Mouse (Mus musculus) hindbrain, embryonic 11.5 days (tissue): ENCODE data around the gene Fam192a. TPM values are rescaled to one million over a fixed set of nuclear protein-coding genes. Genes with fewer than 3 reads are reported as not detected.
A peak's percentile ranks its signal among the peaks of the same experiment; 100 is the strongest.

Source experiments
- ATAC-seq: fragments of 200-750 bp; cut with Nextera tagmentation; 2 replicates; pipeline ENCODE4 v1.8.0; 2017; ENCODE audit warnings: mild to moderate bottlenecking, moderate TSS enrichment, moderate library complexity; ENCODE audit not compliant: low FRiP score
- DNase-seq: peaks from one replicate; pipeline ENCODE4 v3.0.0-alpha.2; 2015; ENCODE audit warnings: low spot score
- H3K27ac ChIP-seq: fragments of 300-500 bp; sonication (generic); 2 replicates; pipeline ENCODE4 v1.5.1; 2014; ENCODE audit warnings: mild to moderate bottlenecking, low read depth, low read length
- H3K27me3 ChIP-seq: fragments of 300-500 bp; sonication (generic); 2 replicates; pipeline ENCODE4 v1.6.1; 2014; ENCODE audit warnings: mild to moderate bottlenecking, low read length, moderate library complexity, mixed read lengths; ENCODE audit not compliant: control insufficient read depth, insufficient read depth
- H3K36me3 ChIP-seq: fragments of 300-500 bp; sonication (generic); 2 replicates; pipeline ENCODE4 v1.6.1; 2014; ENCODE audit warnings: mild to moderate bottlenecking, low read length, moderate library complexity, mixed read lengths; ENCODE audit not compliant: control insufficient read depth, insufficient read depth
- H3K4me1 ChIP-seq: fragments of 300-500 bp; sonication (generic); replicated peaks from 2 replicates; pipeline ENCODE4 v1.6.1; 2014; ENCODE audit warnings: low read length, mixed read lengths; ENCODE audit not compliant: control insufficient read depth, insufficient read depth
- H3K4me2 ChIP-seq: fragments of 300-500 bp; sonication (generic); replicated peaks from 2 replicates; pipeline ENCODE4 v1.6.1; 2014; ENCODE audit warnings: mild to moderate bottlenecking, low read depth, low read length
- H3K4me3 ChIP-seq: fragments of 300-500 bp; sonication (generic); 2 replicates; pipeline ENCODE4 v1.5.1; 2014; ENCODE audit warnings: low read depth, low read length
- H3K9ac ChIP-seq: fragments of 300-500 bp; sonication (generic); 2 replicates; pipeline ENCODE4 v1.6.1; 2014; ENCODE audit warnings: low read depth, low read length
- H3K9me3 ChIP-seq: fragments of 300-500 bp; sonication (generic); 2 replicates; pipeline ENCODE4 v1.6.1; 2016; ENCODE audit warnings: low read length; ENCODE audit not compliant: control insufficient read depth
- WGBS: fragments of 180-500 bp; shearing (Covaris S2); extraction: QIAGEN DNeasy Blood & Tissue Kit; methylation state at CpG from one replicate; pipeline ENCODE4 v1.1.7; 2014; 5-methylcytosine and 5-hydroxymethylcytosine counted together
- polyA plus RNA-seq: library from polyadenylated mRNA; unstranded; fragments of >200 nt; fragmentation: Nextera tagmentation; extraction: Ambion mirVana; gene quantifications from 2 replicates; pipeline ENCODE4 v1.2.1, GENCODE M21; 2014

Gene Fam192a
- polyA plus RNA-seq, 1 experiment from 2014 or later: 110 TPM

- Histone ChIP-seq H3K4me2 (no peak overlapping the region), H3K9me3 (no peaks in the 10 kb centered on the region), H3K4me1 (no peaks in the 10 kb centered on the region), H3K9ac (no peak overlapping the region), H3K4me3 (no peak overlapping the region), H3K27ac (no peak overlapping the region), H3K27me3 (no peaks in the 10 kb centered on the region), H3K36me3 (no peaks in the 10 kb centered on the region)
- 93% methylated on average over 1 of the region's 1 CpGs for WGBS
- DNase-seq (no peak), ATAC-seq (no peak)
These were observed 23.1 kb upstream of the Fam192a start for GRCm38 (mm10) chr8:94624885-94625284.

- ATAC-seq (no peak), DNase-seq (no peak)
- H3K4me3 ChIP-seq: no peak overlapping the region
- no peak overlapping the region for H3K4me2 ChIP-seq
- no peak overlapping the region for H3K9ac ChIP-seq
- H3K4me1 ChIP-seq: no peaks in the 10 kb centered on the region
- no peaks in the 10 kb centered on the region for H3K36me3 ChIP-seq
- WGBS: 93% methylated on average over 5 of the region's 5 CpGs
- H3K27ac ChIP-seq: no peak overlapping the region
- H3K9me3 ChIP-seq: no peaks in the 10 kb centered on the region
- H3K27me3 ChIP-seq: no peaks in the 10 kb centered on the region
These were observed 5.3 kb upstream of the Fam192a start for GRCm38 (mm10) chr8:94607064-94607463.

- Histone ChIP-seq H3K4me2 (no peak overlapping the region), H3K27me3 (no peaks in the 10 kb centered on the region), H3K4me1 (0 out of 2 replicates have a peak, but pooled peaks cover 2% of the 10 kb centered on the region), H3K9ac (no peak overlapping the region), H3K4me3 (no peak overlapping the region), H3K36me3 (no peaks in the 10 kb centered on the region), H3K27ac (no peak overlapping the region), H3K9me3 (no peaks in the 10 kb centered on the region)
- 89% methylated on average over 2 of the region's 2 CpGs for WGBS
- ATAC-seq (no peak), DNase-seq (no peak)
These were observed 2.2 kb upstream of the Fam192a start for GRCm38 (mm10) chr8:94604030-94604429.

- H3K4me3 ChIP-seq: peak overlapping the region; percentile 97
- no peak; the same call in 1 of the 2 replicates for ATAC-seq
- peak overlapping the region; percentile 96 for H3K9ac ChIP-seq
- 0 out of 2 replicates have a peak, but pooled peaks cover 2% of the 10 kb centered on the region for H3K4me1 ChIP-seq
- no peaks in the 10 kb centered on the region for H3K36me3 ChIP-seq
- peak overlapping the region; percentile 90 for H3K27ac ChIP-seq
- peak; percentile 58 for DNase-seq
- WGBS: 1% methylated on average over 30 of the region's 31 CpGs
- H3K4me2 ChIP-seq: peak overlapping the region; percentile 91
- no peaks in the 10 kb centered on the region for H3K9me3 ChIP-seq
- no peaks in the 10 kb centered on the region for H3K27me3 ChIP-seq
These were observed 804 bp upstream of the Fam192a start for GRCm38 (mm10) chr8:94602471-94603131.

- Histone ChIP-seq H3K9me3 (no peaks in the 10 kb centered on the region), H3K4me1 (0 out of 2 replicates have a peak, but pooled peaks cover 2% of the 10 kb centered on the region), H3K9ac (peak overlapping the region; percentile 90), H3K36me3 (no peaks in the 10 kb centered on the region), H3K4me3 (peak overlapping the region; percentile 97), H3K27ac (peak overlapping the region; percentile 74), H3K4me2 (peak overlapping the region; percentile 81), H3K27me3 (no peaks in the 10 kb centered on the region)
- DNase-seq: no peak
- ATAC-seq: peak; percentile 48; the same call in 1 of the 2 replicates
- WGBS: under 1% methylated on average over 51 of the region's 51 CpGs
These were observed 677 bp downstream of the Fam192a start for GRCm38 (mm10) chr8:94601034-94601606.

- Histone ChIP-seq H3K4me2 (peak overlapping the region; percentile 81), H3K27me3 (no peaks in the 10 kb centered on the region), H3K9me3 (no peaks in the 10 kb centered on the region), H3K36me3 (no peaks in the 10 kb centered on the region), H3K4me1 (0 out of 2 replicates have a peak, but pooled peaks cover 2% of the 10 kb centered on the region), H3K4me3 (peak overlapping the region; percentile 97), H3K9ac (peak overlapping the region; percentile 90), H3K27ac (no peak overlapping the region)
- ATAC-seq: no peak
- WGBS: 32% methylated on average over 5 of the region's 5 CpGs
- peak; percentile 8 for DNase-seq
These were observed 1.3 kb downstream of the Fam192a start for GRCm38 (mm10) chr8:94600478-94600877.

GRCm38 (mm10) chr8:94594211-94594610 is 7.6 kb downstream of the Fam192a start:
- Histone ChIP-seq H3K4me2 (no peak overlapping the region), H3K27ac (no peak overlapping the region), H3K27me3 (no peaks in the 10 kb centered on the region), H3K4me1 (no peaks in the 10 kb centered on the region), H3K9ac (no peak overlapping the region), H3K9me3 (no peaks in the 10 kb centered on the region), H3K36me3 (no peaks in the 10 kb centered on the region), H3K4me3 (no peak overlapping the region)
- 85% methylated on average over 1 of the region's 1 CpGs for WGBS
- no peak for DNase-seq
- no peak for ATAC-seq

- no peaks in the 10 kb centered on the region for H3K27me3 ChIP-seq
- H3K27ac ChIP-seq: no peak overlapping the region
- H3K4me3 ChIP-seq: no peak overlapping the region
- no peaks in the 10 kb centered on the region for H3K9me3 ChIP-seq
- DNase-seq: no peak
- no peaks in the 10 kb centered on the region for H3K36me3 ChIP-seq
- no peak overlapping the region for H3K9ac ChIP-seq
- WGBS: 76% methylated on average over 4 of the region's 4 CpGs
- H3K4me1 ChIP-seq: no peaks in the 10 kb centered on the region
- H3K4me2 ChIP-seq: no peak overlapping the region
- ATAC-seq: no peak
These were observed 10.1 kb downstream of the Fam192a start for GRCm38 (mm10) chr8:94591691-94592090.
